Mouse (Mus musculus) hindbrain, embryonic 11.5 days (tissue): ENCODE results near the gene Fmr1. TPM values are rescaled to one million over a fixed set of nuclear protein-coding genes. Genes with fewer than 3 reads are reported as not detected.

Source experiments
- ATAC-seq: fragments of 200-750 bp; cut with Nextera tagmentation; 2 replicates; pipeline ENCODE4 v1.8.0; 2017; ENCODE audit warnings: mild to moderate bottlenecking, moderate TSS enrichment, moderate library complexity; ENCODE audit not compliant: low FRiP score
- DNase-seq: peaks from one replicate; pipeline ENCODE4 v3.0.0-alpha.2; 2015; ENCODE audit warnings: low spot score
- H3K27ac ChIP-seq: fragments of 300-500 bp; sonication (generic); 2 replicates; pipeline ENCODE4 v1.5.1; 2014; ENCODE audit warnings: mild to moderate bottlenecking, low read depth, low read length
- H3K27me3 ChIP-seq: fragments of 300-500 bp; sonication (generic); 2 replicates; pipeline ENCODE4 v1.6.1; 2014; ENCODE audit warnings: mild to moderate bottlenecking, low read length, moderate library complexity, mixed read lengths; ENCODE audit not compliant: control insufficient read depth, insufficient read depth
- H3K36me3 ChIP-seq: fragments of 300-500 bp; sonication (generic); 2 replicates; pipeline ENCODE4 v1.6.1; 2014; ENCODE audit warnings: mild to moderate bottlenecking, low read length, moderate library complexity, mixed read lengths; ENCODE audit not compliant: control insufficient read depth, insufficient read depth
- H3K4me1 ChIP-seq: fragments of 300-500 bp; sonication (generic); replicated peaks from 2 replicates; pipeline ENCODE4 v1.6.1; 2014; ENCODE audit warnings: low read length, mixed read lengths; ENCODE audit not compliant: control insufficient read depth, insufficient read depth
- H3K4me2 ChIP-seq: fragments of 300-500 bp; sonication (generic); replicated peaks from 2 replicates; pipeline ENCODE4 v1.6.1; 2014; ENCODE audit warnings: mild to moderate bottlenecking, low read depth, low read length
- H3K4me3 ChIP-seq: fragments of 300-500 bp; sonication (generic); 2 replicates; pipeline ENCODE4 v1.5.1; 2014; ENCODE audit warnings: low read depth, low read length
- H3K9ac ChIP-seq: fragments of 300-500 bp; sonication (generic); 2 replicates; pipeline ENCODE4 v1.6.1; 2014; ENCODE audit warnings: low read depth, low read length
- H3K9me3 ChIP-seq: fragments of 300-500 bp; sonication (generic); 2 replicates; pipeline ENCODE4 v1.6.1; 2016; ENCODE audit warnings: low read length; ENCODE audit not compliant: control insufficient read depth
- WGBS: fragments of 180-500 bp; shearing (Covaris S2); extraction: QIAGEN DNeasy Blood & Tissue Kit; methylation state at CpG from one replicate; pipeline ENCODE4 v1.1.7; 2014; 5-methylcytosine and 5-hydroxymethylcytosine counted together
- polyA plus RNA-seq: library from polyadenylated mRNA; unstranded; fragments of >200 nt; fragmentation: Nextera tagmentation; extraction: Ambion mirVana; gene quantifications from 2 replicates; pipeline ENCODE4 v1.2.1, GENCODE M21; 2014

Fmr1 gene
- polyA plus RNA-seq, 1 experiment from 2014 or later: 67.7 TPM

- DNase-seq (no peak), ATAC-seq (no peak)
- no peaks in the 10 kb centered on the region for H3K27me3 ChIP-seq
- WGBS: 83% methylated on average over 15 of the region's 15 CpGs
- H3K4me2 ChIP-seq: no peak within 1 kb of the TSS
- H3K36me3 ChIP-seq: no peaks in the 10 kb centered on the region
- no peak within 1 kb of the TSS for H3K9ac ChIP-seq
- no peaks in the 10 kb centered on the region for H3K4me1 ChIP-seq
- H3K9me3 ChIP-seq: no peaks in the 10 kb centered on the region
- H3K27ac ChIP-seq: no peak within 1 kb of the TSS
- no peak within 1 kb of the TSS for H3K4me3 ChIP-seq
Measured at GRCm38 (mm10) chrX:68761606-68762005, 83.3 kb downstream of the Fmr1 start, which contains the start of gene Fmr1nb. Gene Fmr1nb (plus strand): TSS chrX:68761839.

Other genes with a start within 250 kb of the Fmr1 start
- 0.39 and 0.65 TPM in 2 replicates for gene Fmr1nb, start 83.3 kb downstream of the Fmr1 start, polyA plus RNA-seq
- 4.3 and 5.9 TPM in 2 replicates for gene Gm14698, start 142.6 kb downstream of the Fmr1 start, polyA plus RNA-seq
- not detected in 2 replicates for gene Gm6812, start 214.5 kb downstream of the Fmr1 start, polyA plus RNA-seq